Mouse (Mus musculus) liver, embryonic 11.5 days (tissue): ENCODE data around the gene Ibsp. TPM values are rescaled to one million over a fixed set of nuclear protein-coding genes. Genes with fewer than 3 reads are reported as not detected.

ENCODE experiments used
- ATAC-seq: fragments of 200-750 bp; cut with Nextera tagmentation; replicated peaks from 2 replicates; pipeline ENCODE4 v1.8.0; 2017; ENCODE audit warnings: moderate number of reproducible peaks, mild to moderate bottlenecking, moderate TSS enrichment, moderate library complexity; ENCODE audit not compliant: low FRiP score
- DNase-seq: peaks from one replicate; pipeline ENCODE4 v3.0.0-alpha.2; 2017; ENCODE audit warnings: low spot score
- H3K27ac ChIP-seq: fragments of 300-500 bp; sonication (generic); 2 replicates; pipeline ENCODE4 v1.5.1; 2014; ENCODE audit warnings: mild to moderate bottlenecking, low read depth, low read length, control low read depth
- H3K27me3 ChIP-seq: fragments of 300-500 bp; sonication (generic); replicated peaks from 2 replicates; pipeline ENCODE4 v1.6.1; 2014; ENCODE audit warnings: low read length, mixed read lengths; ENCODE audit not compliant: control insufficient read depth, insufficient read depth
- H3K36me3 ChIP-seq: fragments of 300-500 bp; sonication (generic); 2 replicates; pipeline ENCODE4 v1.6.1; 2014; ENCODE audit warnings: mild to moderate bottlenecking, low read length, moderate library complexity, mixed read lengths; ENCODE audit not compliant: control insufficient read depth, insufficient read depth
- H3K4me1 ChIP-seq: fragments of 300-500 bp; sonication (generic); replicated peaks from 2 replicates; pipeline ENCODE4 v1.6.1; 2014; ENCODE audit warnings: low read length, mixed read lengths; ENCODE audit not compliant: control insufficient read depth, insufficient read depth
- H3K4me2 ChIP-seq: fragments of 300-500 bp; sonication (generic); 2 replicates; pipeline ENCODE4 v1.6.1; 2014; ENCODE audit warnings: mild to moderate bottlenecking, control low read depth, moderate library complexity
- H3K4me3 ChIP-seq: fragments of 300-500 bp; sonication (generic); 2 replicates; pipeline ENCODE4 v1.5.1; 2014; ENCODE audit warnings: low read depth, low read length, control low read depth
- H3K9ac ChIP-seq: fragments of 300-500 bp; sonication (generic); 2 replicates; pipeline ENCODE4 v1.6.1; 2014; ENCODE audit warnings: low read depth, low read length, control low read depth
- H3K9me3 ChIP-seq: fragments of 300-500 bp; sonication (generic); 2 replicates; pipeline ENCODE4 v1.6.1; 2016; ENCODE audit warnings: low read length, inconsistent platforms, mixed read lengths; ENCODE audit not compliant: control insufficient read depth
- WGBS: fragments of 180-500 bp; shearing (Covaris S2); extraction: QIAGEN DNeasy Blood & Tissue Kit; methylation state at CpG from one replicate; pipeline ENCODE4 v1.1.7; 2014; 5-methylcytosine and 5-hydroxymethylcytosine counted together
- microRNA-seq: library from miRNA; unstranded; fragments of <30 nt; microRNA quantifications from one replicate; pipeline ENCODE4, GENCODE M21; 2017; ENCODE audit warnings: borderline number of aligned reads
- polyA plus RNA-seq: library from polyadenylated mRNA; unstranded; fragments of >200 nt; fragmentation: Nextera tagmentation; extraction: Ambion mirVana; gene quantifications from 2 replicates; pipeline ENCODE4 v1.2.1, GENCODE M21; 2014

Gene Ibsp
- polyA plus RNA-seq, 1 experiment from 2014 or later = not detected

- Histone ChIP-seq H3K4me3 (no peak overlapping the region), H3K27me3 (no peaks in the 10 kb centered on the region), H3K4me2 (no peak overlapping the region), H3K36me3 (no peaks in the 10 kb centered on the region), H3K9me3 (no peaks in the 10 kb centered on the region), H3K4me1 (no peaks in the 10 kb centered on the region), H3K9ac (no peak overlapping the region), H3K27ac (no peak overlapping the region)
- ATAC-seq = no peak
- 57% methylated on average over 5 of the region's 5 CpGs for WGBS
- no peak for DNase-seq
Observed at GRCm38 (mm10) chr5:104351874-104352273, 52.9 kb downstream of the Ibsp start.

GRCm38 (mm10) chr5:104357575-104357974 is 58.6 kb downstream of the Ibsp start:
- Histone ChIP-seq H3K36me3 (no peaks in the 10 kb centered on the region), H3K27ac (no peak overlapping the region), H3K4me1 (no peaks in the 10 kb centered on the region), H3K9me3 (no peaks in the 10 kb centered on the region), H3K9ac (no peak overlapping the region), H3K27me3 (no peaks in the 10 kb centered on the region), H3K4me2 (no peak overlapping the region), H3K4me3 (no peak overlapping the region)
- DNase-seq (no peak), ATAC-seq (no peak)
- whole genome bisulfite sequencing = 73% methylated on average over 5 of the region's 5 CpGs

- no peak for DNase-seq
Observed at GRCm38 (mm10) chr5:104358592-104358991, 59.6 kb downstream of the Ibsp start.

GRCm38 (mm10) chr5:104359257-104359656 is 60.3 kb downstream of the Ibsp start:
- no peak for DNase-seq
- no peaks in the 10 kb centered on the region for H3K9me3 ChIP-seq
- H3K4me2 ChIP-seq = no peak overlapping the region
- H3K4me1 ChIP-seq = no peaks in the 10 kb centered on the region
- H3K27ac ChIP-seq = no peak overlapping the region
- 73% methylated on average over 6 of the region's 6 CpGs for WGBS
- no peak for ATAC-seq
- no peaks in the 10 kb centered on the region for H3K36me3 ChIP-seq
- H3K4me3 ChIP-seq = no peak overlapping the region
- H3K9ac ChIP-seq = no peak overlapping the region
- H3K27me3 ChIP-seq = no peaks in the 10 kb centered on the region

More at GRCm38 (mm10) chr5:104358592-104358991, 59.6 kb downstream of the Ibsp start:
- H3K27ac ChIP-seq = no peak overlapping the region
- H3K4me3 ChIP-seq = no peak overlapping the region
- no peak overlapping the region for H3K4me2 ChIP-seq
- no peaks in the 10 kb centered on the region for H3K9me3 ChIP-seq
- no peaks in the 10 kb centered on the region for H3K36me3 ChIP-seq
- H3K4me1 ChIP-seq = no peaks in the 10 kb centered on the region
- no peak overlapping the region for H3K9ac ChIP-seq
- H3K27me3 ChIP-seq = no peaks in the 10 kb centered on the region
- ATAC-seq = no peak
- WGBS = 62% methylated on average over 7 of the region's 7 CpGs

Small RNAs within 50 kb of the gene (microRNA-seq; reads per million reads assigned to microRNA genes)
- gene Gm23616 = not detected

Other genes starting within 250 kb of the Ibsp start
- gene Gm17660, start 221.6 kb upstream of the Ibsp start, polyA plus RNA-seq = not detected in 2 replicates
- 5.6 and 6.8 TPM in 2 replicates for gene Sparcl1, start 185.4 kb upstream of the Ibsp start, polyA plus RNA-seq
- not detected in 2 replicates for gene Dspp, start 128.5 kb upstream of the Ibsp start, polyA plus RNA-seq
- 0.05 and 0.23 TPM in 2 replicates for gene Dmp1, start 96.6 kb upstream of the Ibsp start, polyA plus RNA-seq
- gene Mepe, start 26.2 kb downstream of the Ibsp start, polyA plus RNA-seq = not detected in 2 replicates
- gene Spp1, start 135.9 kb downstream of the Ibsp start, polyA plus RNA-seq = 2.9 and 4.4 TPM in 2 replicates
- gene Pkd2, start 160.3 kb downstream of the Ibsp start, polyA plus RNA-seq = 6.8 and 6.9 TPM in 2 replicates
- 8.9 and 9.1 TPM in 2 replicates for gene BC005561, start 209.2 kb downstream of the Ibsp start, polyA plus RNA-seq